Mouse (Mus musculus): ENCODE data around the gene Tent4b. TPM values are rescaled to one million over a fixed set of nuclear protein-coding genes. Genes with fewer than 3 reads are reported as not detected.

The Tent4b gene
- polyA plus RNA-seq, 1 experiment from 2014 or later: 8.9 TPM

GRCm38 (mm10) chr8:88283243-88284115 is 84.5 kb downstream of the Tent4b start:
- no peak for ATAC-seq (replicated peaks; ENCODE audit: low FRiP score)
- peaks cover 11% of the 10 kb centered on the region; the same call in 1 of the 2 replicates for H3K4me1 ChIP-seq
- H3K27ac ChIP-seq: no peak overlapping the region
- H3K9me3 ChIP-seq (replicated peaks): no peaks in the 10 kb centered on the region
- no peaks in the 10 kb centered on the region for H3K36me3 ChIP-seq
- no peak overlapping the region for H3K9ac ChIP-seq
- no peaks in the 10 kb centered on the region for H3K27me3 ChIP-seq
- H3K4me2 ChIP-seq: no peak overlapping the region
- no peak overlapping the region for H3K4me3 ChIP-seq (replicated peaks)
- 82% methylated on average over 13 of the region's 13 CpGs for WGBS

- no peaks in the 10 kb centered on the region for H3K36me3 ChIP-seq
- H3K9me3 ChIP-seq (replicated peaks): no peaks in the 10 kb centered on the region
- H3K4me2 ChIP-seq: no peak overlapping the region
- H3K27ac ChIP-seq: no peak overlapping the region
- peaks cover 17% of the 10 kb centered on the region for H3K4me1 ChIP-seq
- ATAC-seq (replicated peaks; ENCODE audit: low FRiP score): no peak
- no peak overlapping the region for H3K4me3 ChIP-seq (replicated peaks)
- H3K27me3 ChIP-seq: no peaks in the 10 kb centered on the region
- no peak overlapping the region for H3K9ac ChIP-seq
- WGBS: 47% methylated on average over 7 of the region's 7 CpGs
Observed at GRCm38 (mm10) chr8:88284738-88285137, 85.7 kb downstream of the Tent4b start.

GRCm38 (mm10) chr8:88285469-88286356 is 86.7 kb downstream of the Tent4b start:
- H3K27me3 ChIP-seq: no peaks in the 10 kb centered on the region
- H3K9me3 ChIP-seq (replicated peaks): no peaks in the 10 kb centered on the region
- H3K4me2 ChIP-seq: no peak overlapping the region
- 79% methylated on average over 8 of the region's 8 CpGs for WGBS
- H3K4me1 ChIP-seq: peaks cover 17% of the 10 kb centered on the region
- H3K36me3 ChIP-seq: no peaks in the 10 kb centered on the region
- ATAC-seq (replicated peaks; ENCODE audit: low FRiP score): no peak; the same call in 1 of the 2 replicates
- no peak overlapping the region for H3K27ac ChIP-seq
- no peak overlapping the region for H3K9ac ChIP-seq
- no peak overlapping the region for H3K4me3 ChIP-seq (replicated peaks)

- H3K4me1 ChIP-seq: peaks cover 17% of the 10 kb centered on the region
- no peaks in the 10 kb centered on the region for H3K36me3 ChIP-seq
- H3K4me2 ChIP-seq: no peak overlapping the region
- ATAC-seq (replicated peaks; ENCODE audit: low FRiP score): no peak
- no peak overlapping the region for H3K4me3 ChIP-seq (replicated peaks)
- H3K27ac ChIP-seq: no peak overlapping the region
- WGBS: 88% methylated on average over 14 of the region's 14 CpGs
- H3K9me3 ChIP-seq (replicated peaks): no peaks in the 10 kb centered on the region
- no peak overlapping the region for H3K9ac ChIP-seq
- no peaks in the 10 kb centered on the region for H3K27me3 ChIP-seq
Observed at GRCm38 (mm10) chr8:88286421-88286960, 87.5 kb downstream of the Tent4b start.

- 63% methylated on average over 12 of the region's 12 CpGs for WGBS
- H3K4me2 ChIP-seq: no peak overlapping the region
- ATAC-seq (replicated peaks; ENCODE audit: low FRiP score): no peak
- peaks cover 17% of the 10 kb centered on the region for H3K4me1 ChIP-seq
- no peaks in the 10 kb centered on the region for H3K36me3 ChIP-seq
- H3K9ac ChIP-seq: no peak overlapping the region
- no peaks in the 10 kb centered on the region for H3K27me3 ChIP-seq
- H3K27ac ChIP-seq: no peak overlapping the region
- H3K9me3 ChIP-seq (replicated peaks): no peaks in the 10 kb centered on the region
- H3K4me3 ChIP-seq (replicated peaks): no peak overlapping the region
Observed at GRCm38 (mm10) chr8:88288622-88289242, 89.7 kb downstream of the Tent4b start.

- Histone ChIP-seq H3K27ac (no peak overlapping the region), H3K4me3 (replicated peaks) (no peak overlapping the region), H3K27me3 (no peaks in the 10 kb centered on the region), H3K4me2 (no peak overlapping the region), H3K9ac (no peak overlapping the region), H3K4me1 (peaks cover 15% of the 10 kb centered on the region), H3K36me3 (no peaks in the 10 kb centered on the region), H3K9me3 (replicated peaks) (no peaks in the 10 kb centered on the region)
- whole genome bisulfite sequencing: 73% methylated on average over 1 of the region's 1 CpGs
- no peak for ATAC-seq (replicated peaks; ENCODE audit: low FRiP score)
Observed at GRCm38 (mm10) chr8:88289901-88290300, 90.9 kb downstream of the Tent4b start.

- Histone ChIP-seq H3K9ac (no peak overlapping the region), H3K27me3 (no peaks in the 10 kb centered on the region), H3K27ac (no peak overlapping the region), H3K36me3 (no peaks in the 10 kb centered on the region), H3K9me3 (replicated peaks) (no peaks in the 10 kb centered on the region), H3K4me3 (replicated peaks) (no peak overlapping the region), H3K4me1 (peaks cover 12% of the 10 kb centered on the region), H3K4me2 (no peak overlapping the region)
- WGBS: 81% methylated on average over 13 of the region's 13 CpGs
- ATAC-seq (replicated peaks; ENCODE audit: low FRiP score): no peak
Observed at GRCm38 (mm10) chr8:88290326-88291304, 91.6 kb downstream of the Tent4b start.

- no peak overlapping the region for H3K4me2 ChIP-seq
- no peak overlapping the region for H3K9ac ChIP-seq
- no peak overlapping the region for H3K27ac ChIP-seq
- WGBS: 90% methylated on average over 11 of the region's 11 CpGs
- no peak for ATAC-seq (replicated peaks; ENCODE audit: low FRiP score)
- H3K36me3 ChIP-seq: no peaks in the 10 kb centered on the region
- peaks cover 12% of the 10 kb centered on the region for H3K4me1 ChIP-seq
- no peaks in the 10 kb centered on the region for H3K27me3 ChIP-seq
- no peaks in the 10 kb centered on the region for H3K9me3 ChIP-seq (replicated peaks)
- H3K4me3 ChIP-seq (replicated peaks): no peak overlapping the region
Observed at GRCm38 (mm10) chr8:88291305-88291690, 92.3 kb downstream of the Tent4b start.

- H3K4me2 ChIP-seq: no peak overlapping the region
- ATAC-seq (replicated peaks; ENCODE audit: low FRiP score): no peak
- no peak overlapping the region for H3K9ac ChIP-seq
- H3K9me3 ChIP-seq (replicated peaks): no peaks in the 10 kb centered on the region
- peaks cover 14% of the 10 kb centered on the region for H3K4me1 ChIP-seq
- 88% methylated on average over 3 of the region's 3 CpGs for WGBS
- no peaks in the 10 kb centered on the region for H3K27me3 ChIP-seq
- H3K4me3 ChIP-seq (replicated peaks): no peak overlapping the region
- no peak overlapping the region for H3K27ac ChIP-seq
- H3K36me3 ChIP-seq: no peaks in the 10 kb centered on the region
Observed at GRCm38 (mm10) chr8:88292926-88293325, 93.9 kb downstream of the Tent4b start.

GRCm38 (mm10) chr8:88293590-88294356 is 94.8 kb downstream of the Tent4b start:
- no peaks in the 10 kb centered on the region for H3K36me3 ChIP-seq
- H3K27me3 ChIP-seq: no peaks in the 10 kb centered on the region
- ATAC-seq (replicated peaks; ENCODE audit: low FRiP score): no peak
- H3K4me1 ChIP-seq: peaks cover 13% of the 10 kb centered on the region
- no peak overlapping the region for H3K4me3 ChIP-seq (replicated peaks)
- no peaks in the 10 kb centered on the region for H3K9me3 ChIP-seq (replicated peaks)
- no peak overlapping the region for H3K9ac ChIP-seq
- H3K4me2 ChIP-seq: no peak overlapping the region
- no peak overlapping the region for H3K27ac ChIP-seq
- WGBS: 90% methylated on average over 9 of the region's 9 CpGs

All from kidney, embryonic 15.5 days (tissue).